Mouse (Mus musculus) embryonic facial prominence, embryonic 14.5 days (tissue): ENCODE data around the gene Cacfd1. TPM values are rescaled to one million over a fixed set of nuclear protein-coding genes. Genes with fewer than 3 reads are reported as not detected.

Experiments used
- ATAC-seq: fragments of 200-750 bp; cut with Nextera tagmentation; 2 replicates; pipeline ENCODE4 v1.8.0; 2017; ENCODE audit warnings: low read depth, moderate number of reproducible peaks, moderate TSS enrichment
- DNase-seq: peaks from one replicate; pipeline ENCODE4 v3.0.0-alpha.2; 2015; ENCODE audit warnings: low spot score
- H3K27ac ChIP-seq: fragments of 300-500 bp; sonication (generic); replicated peaks from 2 replicates; pipeline ENCODE4 v1.5.1; 2014; ENCODE audit warnings: low read depth, mild to moderate bottlenecking, low read length, moderate library complexity
- H3K27me3 ChIP-seq: fragments of 300-500 bp; sonication (generic); replicated peaks from 2 replicates; pipeline ENCODE4 v1.6.1; 2014; ENCODE audit warnings: low read length; ENCODE audit not compliant: control insufficient read depth, insufficient read depth
- H3K36me3 ChIP-seq: fragments of 300-500 bp; sonication (generic); 2 replicates; pipeline ENCODE4 v1.6.1; 2014; ENCODE audit warnings: low read length, mixed read lengths; ENCODE audit not compliant: control insufficient read depth, insufficient read depth
- H3K4me1 ChIP-seq: fragments of 300-500 bp; sonication (generic); 2 replicates; pipeline ENCODE4 v1.6.1; 2014; ENCODE audit warnings: antibody characterized with exemption, low read length; ENCODE audit not compliant: control insufficient read depth, insufficient read depth
- H3K4me2 ChIP-seq: fragments of 300-500 bp; sonication (generic); 2 replicates; pipeline ENCODE4 v1.6.1; 2014; ENCODE audit warnings: low read depth, mild to moderate bottlenecking, low read length, moderate library complexity, mixed read lengths
- H3K4me3 ChIP-seq: fragments of 300-500 bp; sonication (generic); 2 replicates; pipeline ENCODE4 v1.5.1; 2014; ENCODE audit warnings: low read depth, mild to moderate bottlenecking, low read length
- H3K9ac ChIP-seq: fragments of 300-500 bp; sonication (generic); 2 replicates; pipeline ENCODE4 v1.6.1; 2014; ENCODE audit warnings: low read depth, mild to moderate bottlenecking, low read length, moderate library complexity, mixed read lengths
- H3K9me3 ChIP-seq: fragments of 300-500 bp; sonication (generic); 2 replicates; pipeline ENCODE4 v1.6.1; 2016; ENCODE audit warnings: low read length; ENCODE audit not compliant: control insufficient read depth
- WGBS: fragments of 180-500 bp; shearing (Covaris S2); extraction: QIAGEN DNeasy Blood & Tissue Kit; methylation state at CpG from one replicate; pipeline ENCODE4 v1.1.7; 2014; 5-methylcytosine and 5-hydroxymethylcytosine counted together
- polyA plus RNA-seq: library from polyadenylated mRNA; unstranded; fragments of >200 nt; fragmentation: Nextera tagmentation; extraction: Ambion mirVana; gene quantifications from 2 replicates; pipeline ENCODE4 v1.2.1, GENCODE M21; 2014

Cacfd1 gene
- polyA plus RNA-seq, 1 experiment from 2014 or later: 57.6 TPM

DNA sequence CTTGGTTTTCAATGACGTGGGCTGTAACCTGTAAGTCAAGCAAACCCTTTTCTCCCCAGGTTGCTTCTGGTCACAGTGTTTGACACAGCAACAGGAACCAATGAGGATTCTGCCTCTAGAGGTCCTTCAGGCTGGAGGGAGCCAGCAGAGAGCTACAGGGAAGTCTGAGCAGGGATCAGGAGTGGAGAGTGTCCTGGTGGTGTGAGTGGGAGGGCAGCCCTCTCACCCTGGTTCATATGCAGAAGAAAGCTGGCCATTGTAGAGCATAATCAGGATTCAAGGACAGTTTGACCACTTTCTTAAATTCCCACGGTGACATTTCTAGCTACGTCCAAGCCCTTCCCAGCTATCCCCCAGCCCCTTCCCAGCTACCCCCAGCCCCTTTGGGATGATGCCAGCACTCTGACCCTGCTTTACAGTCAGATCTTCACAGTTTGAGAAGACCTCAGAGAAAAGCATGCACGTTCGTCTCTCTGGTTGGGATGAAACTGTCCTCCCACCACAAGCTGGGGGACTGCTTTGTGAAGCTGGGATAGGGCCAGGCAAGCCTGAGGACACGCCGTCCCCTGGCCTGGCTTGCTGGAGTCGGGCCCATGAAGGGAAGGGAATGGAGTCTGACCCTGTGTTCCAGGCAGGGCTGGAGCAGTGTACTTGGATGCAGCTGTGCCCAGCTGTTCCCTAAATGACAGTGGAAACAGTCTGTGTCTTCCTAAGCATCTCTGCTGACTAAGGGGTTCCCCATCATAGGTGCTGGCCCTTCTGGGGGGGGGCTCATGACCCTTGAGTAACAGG lies 36.4 kb downstream of the Cacfd1 start:
- Histone ChIP-seq H3K36me3 (no peaks in the 10 kb centered on the region), H3K4me2 (no peak overlapping the region), H3K27me3 (no peaks in the 10 kb centered on the region), H3K27ac (no peak overlapping the region), H3K4me1 (no peaks in the 10 kb centered on the region), H3K9ac (no peak overlapping the region), H3K4me3 (no peak overlapping the region), H3K9me3 (no peaks in the 10 kb centered on the region)
- WGBS: 67% methylated on average over 8 of the region's 8 CpGs
- ATAC-seq (no peak), DNase-seq (no peak)

DNA sequence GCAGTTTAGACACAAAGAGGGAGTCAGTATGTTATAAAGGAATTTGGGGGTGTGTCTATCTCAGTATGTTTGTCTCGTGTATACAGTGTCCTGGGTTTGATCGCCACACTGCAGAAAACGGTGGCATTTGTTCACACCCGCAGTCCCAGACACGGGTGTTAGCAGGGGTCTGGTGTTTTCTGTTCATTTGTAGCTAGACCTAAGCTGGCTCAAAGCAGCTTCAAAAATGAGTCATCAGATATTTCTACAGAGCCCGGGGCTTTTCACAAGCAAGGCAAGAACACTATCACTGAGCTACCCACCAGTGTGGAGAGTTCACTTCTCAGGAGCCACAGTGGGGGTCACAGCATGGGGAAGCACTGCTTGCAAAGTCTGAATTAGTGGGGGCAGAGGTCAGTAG lies 39.7 kb downstream of the Cacfd1 start:
- no peaks in the 10 kb centered on the region for H3K36me3 ChIP-seq

DNA sequence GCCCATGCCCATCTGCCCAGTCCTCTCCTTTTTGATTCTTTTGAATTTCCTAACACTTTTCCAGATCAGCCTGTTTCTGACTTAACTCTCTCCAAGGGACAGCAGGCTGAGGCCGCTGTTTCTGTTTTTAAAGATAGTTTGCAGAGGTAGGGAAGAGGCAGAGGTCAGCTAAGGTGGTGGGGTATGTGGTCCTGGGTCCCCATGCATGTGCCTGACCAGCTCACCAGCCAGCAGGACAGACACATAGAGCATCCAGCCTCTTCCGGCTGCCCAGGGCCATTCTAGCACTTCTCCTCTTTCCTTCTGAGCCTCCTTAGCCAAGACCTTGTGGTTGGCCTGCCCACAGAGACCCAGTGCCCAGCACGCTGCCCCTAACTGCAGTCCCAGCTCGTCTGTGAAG lies 48.5 kb downstream of the Cacfd1 start:
- 42% methylated on average over 4 of the region's 4 CpGs for WGBS
- H3K4me3 ChIP-seq: no peak overlapping the region
- H3K4me2 ChIP-seq: peak overlapping the region; percentile 29; the same call in 1 of the 2 replicates
- no peak overlapping the region for H3K9ac ChIP-seq
- H3K27ac ChIP-seq: peak overlapping the region; percentile 59
- ATAC-seq (no peak), DNase-seq (no peak)
- H3K36me3 ChIP-seq: no peaks in the 10 kb centered on the region
- H3K9me3 ChIP-seq: no peaks in the 10 kb centered on the region
- peaks cover 14% of the 10 kb centered on the region for H3K4me1 ChIP-seq
- no peaks in the 10 kb centered on the region for H3K27me3 ChIP-seq

More for the DNA sequence above, 39.7 kb downstream of the Cacfd1 start:
- Histone ChIP-seq H3K4me2 (no peak overlapping the region), H3K9ac (no peak overlapping the region), H3K27me3 (no peaks in the 10 kb centered on the region), H3K4me3 (no peak overlapping the region), H3K27ac (no peak overlapping the region), H3K4me1 (no peaks in the 10 kb centered on the region), H3K9me3 (no peaks in the 10 kb centered on the region)
- WGBS: 36% methylated on average over 6 of the region's 6 CpGs
- no peak for DNase-seq
- ATAC-seq: no peak

DNA sequence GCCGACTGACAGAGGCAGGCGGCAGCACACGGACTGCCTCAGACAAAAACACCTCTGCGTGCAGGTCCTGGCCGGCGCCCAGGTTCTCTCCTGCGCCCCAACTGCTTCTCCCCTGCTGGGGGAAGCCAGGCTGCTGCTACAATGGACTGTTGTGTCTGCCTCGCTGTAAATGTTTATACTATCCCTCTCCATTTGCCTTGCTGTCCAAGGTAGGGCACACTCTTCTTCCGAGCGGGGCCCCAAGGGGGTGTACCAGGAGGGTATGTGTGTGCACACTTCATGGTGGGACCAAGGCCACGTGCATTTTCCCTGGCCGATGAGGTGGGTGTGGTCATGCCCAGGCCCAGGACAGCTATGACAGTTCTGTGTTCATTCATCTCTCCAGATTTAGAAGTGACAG lies 49.0 kb downstream of the Cacfd1 start:
- ATAC-seq: peak; percentile 74
- Histone ChIP-seq H3K27ac (peak overlapping the region; percentile 59), H3K4me3 (no peak overlapping the region), H3K4me2 (peak overlapping the region; percentile 29), H3K9me3 (no peaks in the 10 kb centered on the region), H3K4me1 (peaks cover 14% of the 10 kb centered on the region), H3K36me3 (no peaks in the 10 kb centered on the region), H3K9ac (no peak overlapping the region), H3K27me3 (no peaks in the 10 kb centered on the region)
- WGBS: 25% methylated on average over 12 of the region's 12 CpGs
- peak; percentile 63 for DNase-seq

DNA sequence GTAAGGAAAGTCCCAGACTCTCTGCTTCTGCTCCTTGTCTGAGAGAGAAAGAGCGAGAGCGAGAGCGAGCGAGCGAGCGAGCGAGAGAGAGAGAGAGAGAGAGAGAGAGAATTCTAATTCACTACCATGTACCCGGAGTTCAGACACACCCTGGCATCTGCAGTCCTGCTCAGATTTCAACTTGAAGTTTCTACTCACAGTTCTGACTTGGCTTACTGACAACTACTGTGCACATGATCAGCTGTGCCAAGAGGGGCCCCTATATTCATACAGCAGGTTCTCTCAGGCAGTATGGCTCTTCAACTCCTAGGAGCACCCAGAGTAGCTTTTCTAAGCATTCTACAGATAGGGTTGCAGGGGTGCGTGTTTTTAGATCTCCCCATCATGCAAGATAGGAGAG lies 49.5 kb downstream of the Cacfd1 start:
- DNase-seq (peak; percentile 86), ATAC-seq (peak; percentile 73)
- WGBS: 68% methylated on average over 9 of the region's 9 CpGs
- Histone ChIP-seq H3K27me3 (no peaks in the 10 kb centered on the region), H3K9ac (no peak overlapping the region), H3K4me1 (peaks cover 14% of the 10 kb centered on the region), H3K36me3 (no peaks in the 10 kb centered on the region), H3K9me3 (no peaks in the 10 kb centered on the region), H3K4me3 (no peak overlapping the region), H3K27ac (peak overlapping the region; percentile 59), H3K4me2 (peak overlapping the region; percentile 29)

DNA sequence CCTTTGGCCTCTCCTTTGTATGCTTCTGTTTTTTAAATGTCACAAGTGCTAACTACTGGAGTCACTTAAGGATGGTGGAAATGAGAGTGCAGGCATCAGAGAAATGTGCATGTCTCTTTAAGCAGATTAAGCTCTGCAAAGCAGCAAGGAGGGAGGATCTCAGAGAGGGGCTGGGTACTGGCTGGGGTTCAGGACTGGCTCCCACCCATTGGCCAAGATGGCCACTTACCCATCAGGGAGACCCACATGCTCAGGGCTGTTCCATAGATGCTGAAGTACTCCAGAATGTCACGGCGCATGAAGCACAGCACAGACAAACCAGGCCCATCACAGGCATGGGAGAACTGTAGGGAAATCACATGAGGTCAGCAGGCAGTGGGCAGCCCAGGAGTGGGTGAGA lies 57.4 kb downstream of the Cacfd1 start:
- no peak for ATAC-seq

DNA sequence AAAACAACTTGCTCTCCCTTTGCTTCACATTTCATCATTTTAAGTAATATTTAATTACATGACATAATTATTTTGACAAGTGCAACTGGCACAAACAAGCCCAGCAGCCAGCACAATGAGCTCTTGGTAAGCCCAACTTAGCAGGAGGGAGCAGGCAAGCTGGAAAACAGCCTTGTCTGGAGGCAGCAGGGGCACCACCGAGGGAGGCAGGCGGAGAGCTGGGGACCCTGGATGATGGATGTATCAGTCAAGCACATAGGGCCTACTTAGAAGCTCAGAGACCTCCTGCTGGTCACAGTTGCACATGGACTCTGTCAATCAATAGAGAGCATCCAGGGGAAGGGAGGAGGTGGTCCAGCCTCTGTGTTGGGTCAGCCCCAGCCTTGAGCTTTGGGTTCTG lies 58.3 kb downstream of the Cacfd1 start:
- Histone ChIP-seq H3K9me3 (no peaks in the 10 kb centered on the region), H3K27me3 (no peaks in the 10 kb centered on the region), H3K4me1 (peaks cover 7% of the 10 kb centered on the region; the same call in 1 of the 2 replicates), H3K4me3 (no peak overlapping the region), H3K27ac (no peak overlapping the region), H3K4me2 (no peak overlapping the region), H3K36me3 (no peaks in the 10 kb centered on the region), H3K9ac (no peak overlapping the region)
- ATAC-seq (no peak), DNase-seq (no peak)
- WGBS: 44% methylated on average over 2 of the region's 2 CpGs

More for the DNA sequence above, 57.4 kb downstream of the Cacfd1 start:
- Histone ChIP-seq H3K4me3 (no peak overlapping the region), H3K27ac (no peak overlapping the region), H3K4me1 (peaks cover 7% of the 10 kb centered on the region; the same call in 1 of the 2 replicates), H3K4me2 (no peak overlapping the region), H3K36me3 (no peaks in the 10 kb centered on the region), H3K9ac (no peak overlapping the region), H3K27me3 (no peaks in the 10 kb centered on the region), H3K9me3 (no peaks in the 10 kb centered on the region)
- no peak for DNase-seq
- WGBS: 92% methylated on average over 2 of the region's 2 CpGs

DNA sequence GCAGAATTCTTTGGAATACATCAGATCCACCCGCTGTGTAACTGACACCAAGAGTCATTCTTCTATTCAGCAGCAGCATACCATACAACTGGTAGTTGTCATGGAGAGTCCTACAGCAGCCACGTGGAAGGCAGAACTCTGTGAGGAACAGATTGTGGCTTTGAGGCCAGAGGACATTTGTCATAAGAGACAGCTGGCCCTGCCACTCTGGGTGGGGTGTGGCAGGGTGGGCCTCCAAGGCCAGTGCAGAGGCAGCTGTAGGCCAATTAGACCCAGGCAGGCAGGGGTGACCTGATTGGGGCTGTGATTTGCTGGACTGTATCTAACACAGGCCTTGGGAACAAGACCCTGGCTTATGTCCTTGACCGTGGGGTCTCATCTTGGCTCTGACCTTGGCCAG lies 59.9 kb downstream of the Cacfd1 start:
- no peaks in the 10 kb centered on the region for H3K27me3 ChIP-seq
- H3K9me3 ChIP-seq: no peaks in the 10 kb centered on the region
- H3K4me2 ChIP-seq: no peak overlapping the region
- peaks cover 7% of the 10 kb centered on the region; the same call in 1 of the 2 replicates for H3K4me1 ChIP-seq
- no peak overlapping the region for H3K4me3 ChIP-seq
- H3K27ac ChIP-seq: no peak overlapping the region
- 67% methylated on average over 3 of the region's 3 CpGs for WGBS
- DNase-seq: peak; percentile 73
- ATAC-seq: peak; percentile 69; the same call in 1 of the 2 replicates
- H3K36me3 ChIP-seq: no peaks in the 10 kb centered on the region
- H3K9ac ChIP-seq: no peak overlapping the region
